Mouse (Mus musculus): ENCODE measurements around the gene Wdr82. TPM values are rescaled to one million over a fixed set of nuclear protein-coding genes. Genes with fewer than 3 reads are reported as not detected.

Wdr82 gene
- total and polyA plus RNA-seq, 3 experiments, result 70.4 to 131 (median 100) TPM

GRCm38 (mm10) chr9:106179454-106179853 is 8.7 kb downstream of the Wdr82 start:
- Histone ChIP-seq H3K27ac (ENCODE audit: insufficient read depth, low read depth) (no peak overlapping the region), H3K4me3 (replicated peaks in 1 of 3; ENCODE audit: low read depth in 2 of 3, low read length in 2 of 3, poor library complexity in 1 of 3) (no peak overlapping the region), H3K9me3 (replicated peaks; ENCODE audit: low read length) (no peaks in the 10 kb centered on the region), H3K4me2 (ENCODE audit: insufficient read depth, low read depth, poor library complexity, severe bottlenecking) (no peak overlapping the region), H3K9ac (ENCODE audit: insufficient read depth, low read depth) (no peak overlapping the region), H3K27me3 (replicated peaks) (no peaks in the 10 kb centered on the region), H3K4me1 (ENCODE audit: control insufficient read depth in 1 of 2, insufficient read depth in 2 of 2) (peaks cover 3 to 21% of the 10 kb centered on the region in 2 experiments; a peak in 2 of 4 replicates), H3K79me2 (replicated peaks; ENCODE audit: control insufficient read depth, extremely low read depth, insufficient read depth, poor library complexity, severe bottlenecking) (peaks cover 62% of the 10 kb centered on the region), H3K36me3 (replicated peaks in 1 of 2; ENCODE audit: control insufficient read depth in 1 of 2, insufficient read depth in 1 of 2, low read length in 1 of 2) (peaks cover 66 to 92% of the 10 kb centered on the region in 2 experiments)
- DNase-seq (ENCODE audit: extremely low read depth), result no peak
- dilution Hi-C loops (cut with MboI; ENCODE audit: extremely low pct_ligation_motif_present, extremely low pct_unique_long_range_greater_than_20kb, low sequenced_read_pairs), result no loop called here
- in situ Hi-C loops (cut with MboI; ENCODE audit: low pct_ligation_motif_present, low pct_unique_long_range_greater_than_20kb, low sequenced_read_pairs), result no loop called here
- TF ChIP-seq MAZ (IDR thresholded peaks at IDR 0.05; ENCODE audit: low read depth, low read length), result no peak
- no peak for TF ChIP-seq ZNF384 (IDR thresholded peaks at IDR 0.05; ENCODE audit: low read depth, low read length)
- no peak for TF ChIP-seq POLR2AphosphoS2 (IDR thresholded peaks at IDR 0.05; ENCODE audit: low read depth, low read length)
- no peak for TF ChIP-seq CHD2 (IDR thresholded peaks at IDR 0.05; ENCODE audit: low read length)
- no peak for TF ChIP-seq USF1 (IDR thresholded peaks at IDR 0.05; ENCODE audit: low read depth, low read length)
- TF ChIP-seq CTCF (conservative IDR thresholded peaks at IDR 0.05 in 1 of 2, IDR thresholded peaks at IDR 0.05 in 1 of 2; ENCODE audit: low read depth in 2 of 2, low read length in 2 of 2), result no peak
- TF ChIP-seq JUN (IDR thresholded peaks at IDR 0.05; ENCODE audit: insufficient read depth, low read depth, low read length), result no peak
- TF ChIP-seq TCF12 (IDR thresholded peaks at IDR 0.05; ENCODE audit: low read depth, low read length), result no peak
- TF ChIP-seq ZKSCAN1 (IDR thresholded peaks at IDR 0.05; ENCODE audit: borderline replicate concordance, low read depth, low read length), result no peak
- no peak for TF ChIP-seq NELFE (IDR thresholded peaks at IDR 0.05; ENCODE audit: low read depth, low read length)
- TF ChIP-seq MEF2A (IDR thresholded peaks at IDR 0.05; ENCODE audit: borderline replicate concordance, low read depth, low read length), result no peak
- TF ChIP-seq E2F4 (IDR thresholded peaks at IDR 0.05; ENCODE audit: insufficient replicate concordance, low read depth, low read length), result no peak
- TF ChIP-seq KAT2A (IDR thresholded peaks at IDR 0.05; ENCODE audit: insufficient replicate concordance, low read length), result no peak

GRCm38 (mm10) chr9:106179964-106180363 is 9.2 kb downstream of the Wdr82 start:
- Histone ChIP-seq H3K4me3 (replicated peaks in 1 of 3; ENCODE audit: low read depth in 2 of 3, low read length in 2 of 3, poor library complexity in 1 of 3) (no peak overlapping the region), H3K36me3 (replicated peaks in 1 of 2; ENCODE audit: control insufficient read depth in 1 of 2, insufficient read depth in 1 of 2, low read length in 1 of 2) (peaks cover 70 to 93% of the 10 kb centered on the region in 2 experiments), H3K4me2 (ENCODE audit: insufficient read depth, low read depth, poor library complexity, severe bottlenecking) (no peak overlapping the region), H3K27ac (ENCODE audit: insufficient read depth, low read depth) (no peak overlapping the region), H3K27me3 (replicated peaks) (no peaks in the 10 kb centered on the region), H3K79me2 (replicated peaks; ENCODE audit: control insufficient read depth, extremely low read depth, insufficient read depth, poor library complexity, severe bottlenecking) (peaks cover 57% of the 10 kb centered on the region), H3K9me3 (replicated peaks; ENCODE audit: low read length) (no peaks in the 10 kb centered on the region), H3K9ac (ENCODE audit: insufficient read depth, low read depth) (no peak overlapping the region), H3K4me1 (ENCODE audit: control insufficient read depth in 1 of 2, insufficient read depth in 2 of 2) (peaks cover 0 to 16% of the 10 kb centered on the region in 2 experiments; a peak in 2 of 4 replicates)
- in situ Hi-C loops (cut with MboI; ENCODE audit: low pct_ligation_motif_present, low pct_unique_long_range_greater_than_20kb, low sequenced_read_pairs), result no loop called here
- dilution Hi-C loops (cut with MboI; ENCODE audit: extremely low pct_ligation_motif_present, extremely low pct_unique_long_range_greater_than_20kb, low sequenced_read_pairs), result no loop called here
- DNase-seq (ENCODE audit: extremely low read depth), result no peak
- TF ChIP-seq MYC (IDR thresholded peaks at IDR 0.05; ENCODE audit: low read depth, low read length), result no peak
- TF ChIP-seq SIN3A (IDR thresholded peaks at IDR 0.05; ENCODE audit: low read length), result no peak
- no peak for TF ChIP-seq E2F4 (IDR thresholded peaks at IDR 0.05; ENCODE audit: insufficient replicate concordance, low read depth, low read length)
- TF ChIP-seq MAFK (IDR thresholded peaks at IDR 0.05; ENCODE audit: insufficient replicate concordance, low read length), result no peak
- TF ChIP-seq UBTF (IDR thresholded peaks at IDR 0.05; ENCODE audit: low read depth, low read length), result no peak
- TF ChIP-seq NRF1 (IDR thresholded peaks at IDR 0.05; ENCODE audit: low read depth, low read length), result no peak
- TF ChIP-seq ELF1 (IDR thresholded peaks at IDR 0.05; ENCODE audit: low read depth, low read length), result no peak
- TF ChIP-seq SMC3 (IDR thresholded peaks at IDR 0.05; ENCODE audit: low read depth, low read length), result no peak
- TF ChIP-seq ZMIZ1 (IDR thresholded peaks at IDR 0.05; ENCODE audit: low read depth, low read length), result no peak
